Mouse (Mus musculus) heart, postnatal 14 days (tissue): ENCODE measurements around the gene Il1rl1. TPM values are rescaled to one million over a fixed set of nuclear protein-coding genes. Genes with fewer than 3 reads are reported as not detected.
A peak's percentile ranks its signal among the peaks of the same experiment; 100 is the strongest.

Experiments
- DNase-seq, 2 experiments: peaks; one replicate each; pipeline ENCODE4 v3.0.0; 2021 to 2022
- intact Hi-C: fragments of 180-260 bp; cut with DNase I; formaldehyde crosslinking; loops from one replicate; pipeline ENCODE4 v1.15.1; 2025
- long read RNA-seq, 2 experiments: library from polyadenylated mRNA; stranded (forward); transcript quantifications; one replicate each; pipeline ENCODE4 v2.0.0; 2021
- total RNA-seq, 2 experiments: library from RNA; stranded (reverse); gene quantifications; 2 replicates each; pipeline ENCODE4 v1.2.3; 2021

Gene Il1rl1
- total RNA-seq = 1 to 10 TPM; 2.0 to 2.7 TPM
- long read RNA-seq, experiment 1 = 0 reads
- long read RNA-seq, experiment 2 = 0 reads

- intact Hi-C loops = no loop called here
- no peak for DNase-seq
Observed at GRCm38 (mm10) chr1:40428910-40429675, at the start of gene Il1rl1. Gene Il1rl1 (plus strand): TSS chr1:40429570.

- intact Hi-C loops = loop anchor here (2.0 kb wide), 1 partner anchor 167 kb away; no protein-coding TSS in a partner anchor
- peak; percentile 68 to 79 for DNase-seq
Observed at GRCm38 (mm10) chr1:40380111-40380510, 49.3 kb upstream of the Il1rl1 start.

GRCm38 (mm10) chr1:40380990-40381389 is 48.4 kb upstream of the Il1rl1 start:
- intact Hi-C loops = loop anchor here (2.0 kb wide), 1 partner anchor 166 kb away; no protein-coding TSS in a partner anchor
- no peak for DNase-seq

- DNase-seq = no peak
- intact Hi-C loops = no loop called here
Observed at GRCm38 (mm10) chr1:40382841-40383240, 46.5 kb upstream of the Il1rl1 start.

GRCm38 (mm10) chr1:40384931-40385545 is 44.3 kb upstream of the Il1rl1 start:
- intact Hi-C loops = no loop called here
- no peak for DNase-seq

GRCm38 (mm10) chr1:40391374-40391773 is 38.0 kb upstream of the Il1rl1 start:
- DNase-seq = no peak
- intact Hi-C loops = no loop called here

GRCm38 (mm10) chr1:40392535-40392934 is 36.8 kb upstream of the Il1rl1 start:
- intact Hi-C loops = no loop called here
- DNase-seq = no peak

GRCm38 (mm10) chr1:40393214-40393613 is 36.2 kb upstream of the Il1rl1 start:
- intact Hi-C loops = no loop called here
- DNase-seq = no peak

GRCm38 (mm10) chr1:40399639-40400038 is 29.7 kb upstream of the Il1rl1 start:
- DNase-seq = no peak
- intact Hi-C loops = no loop called here

- DNase-seq = peak; percentile 8
- intact Hi-C loops = no loop called here
Observed at GRCm38 (mm10) chr1:40404682-40405081, 24.7 kb upstream of the Il1rl1 start.

GRCm38 (mm10) chr1:40409882-40410281 is 19.5 kb upstream of the Il1rl1 start:
- DNase-seq = no peak
- intact Hi-C loops = no loop called here

- DNase-seq = no peak
- intact Hi-C loops = no loop called here
Observed at GRCm38 (mm10) chr1:40413039-40413438, 16.3 kb upstream of the Il1rl1 start.

- intact Hi-C loops = no loop called here
- DNase-seq = no peak
Observed at GRCm38 (mm10) chr1:40414276-40414675, 15.1 kb upstream of the Il1rl1 start.

- DNase-seq = no peak
- intact Hi-C loops = no loop called here
Observed at GRCm38 (mm10) chr1:40414863-40415656, 14.3 kb upstream of the Il1rl1 start.

- DNase-seq = no peak
- intact Hi-C loops = no loop called here
Observed at GRCm38 (mm10) chr1:40417034-40417433, 12.3 kb upstream of the Il1rl1 start.

- DNase-seq = no peak
- intact Hi-C loops = no loop called here
Observed at GRCm38 (mm10) chr1:40418512-40418911, 10.9 kb upstream of the Il1rl1 start.

- intact Hi-C loops = no loop called here
- no peak for DNase-seq
Observed at GRCm38 (mm10) chr1:40423892-40424291, 5.5 kb upstream of the Il1rl1 start.

- DNase-seq = no peak
- intact Hi-C loops = no loop called here
Observed at GRCm38 (mm10) chr1:40427270-40427669, 2.1 kb upstream of the Il1rl1 start.

- intact Hi-C loops = no loop called here
- no peak for DNase-seq
Observed at GRCm38 (mm10) chr1:40427901-40428300, 1.5 kb upstream of the Il1rl1 start.

GRCm38 (mm10) chr1:40430143-40430834 is 919 bp downstream of the Il1rl1 start:
- intact Hi-C loops = no loop called here
- DNase-seq = no peak

- no peak for DNase-seq
- intact Hi-C loops = no loop called here
Observed at GRCm38 (mm10) chr1:40432169-40432568, 2.8 kb downstream of the Il1rl1 start.
